Mouse (Mus musculus): ENCODE measurements at regions not wholly inside any gene's neighbourhood (a gene's known extent, or its start where the extent isn't known, plus 50 kb on each side); places are given as distances from the start of the nearest gene placed in this dataset.

DNA sequence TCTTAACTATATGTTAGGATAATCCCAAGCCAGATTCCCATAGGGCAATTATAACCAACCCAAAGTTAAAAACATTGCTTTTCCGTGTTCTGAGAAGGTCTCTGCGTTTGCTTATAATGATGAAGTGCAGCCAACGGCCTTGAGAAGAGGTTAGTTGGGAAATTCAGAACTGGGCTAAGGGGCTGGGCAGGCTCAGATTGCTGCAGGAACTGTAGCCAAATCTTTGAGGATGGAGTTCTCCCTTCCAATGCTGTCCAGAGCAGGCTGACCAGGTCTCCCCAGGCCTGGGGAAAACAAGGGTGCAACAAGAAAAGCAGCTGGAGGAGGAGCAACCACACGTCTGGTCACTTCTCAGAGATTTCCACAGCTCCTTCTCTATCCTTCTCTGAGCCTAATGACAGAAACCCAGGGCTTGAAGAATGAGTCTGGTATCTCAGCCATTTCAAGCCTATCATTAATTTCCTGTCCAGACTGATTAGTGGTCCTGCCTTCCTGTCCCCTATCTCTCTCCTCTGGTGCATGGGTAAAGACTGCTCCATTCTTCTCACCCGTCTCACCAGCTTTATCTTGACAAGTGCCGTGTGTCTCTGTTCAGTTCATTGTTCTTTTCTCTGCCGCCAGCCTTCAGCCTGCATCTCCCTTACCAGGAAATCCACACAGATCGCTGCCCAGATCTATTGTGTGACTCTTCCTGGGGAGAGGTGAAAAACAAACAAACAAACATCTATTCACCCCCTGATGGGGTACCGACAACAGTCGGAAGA is 255.2 kb downstream of the Sipa1l2 start:
- TF ChIP-seq CTCF (conservative IDR thresholded peaks at IDR 0.05 in 1 of 2, IDR thresholded peaks at IDR 0.05 in 1 of 2; ENCODE audit: low read depth in 2 of 2, low read length in 2 of 2) (no peak), POLR2AphosphoS2 (IDR thresholded peaks at IDR 0.05; ENCODE audit: low read depth, low read length) (no peak), ZMIZ1 (IDR thresholded peaks at IDR 0.05; ENCODE audit: low read depth, low read length) (no peak), POLR2A (IDR thresholded peaks at IDR 0.05; ENCODE audit: low read depth, low read length) (no peak), MYC (IDR thresholded peaks at IDR 0.05; ENCODE audit: low read depth, low read length) (no peak), ZC3H11A (IDR thresholded peaks at IDR 0.05; ENCODE audit: low read depth, low read length) (no peak), EP300 (IDR thresholded peaks at IDR 0.05; ENCODE audit: low read length) (no peak)

Data from CH12.LX (cell line).